In genomic region chr16:96559796-96560195, GRCm38 (mm10) we compare ENCODE assay signal across 15 mouse cellular contexts.
"Had no signal": no experiment of that assay in that cellular context is flagged by ENCODE, and none has a peak within 500 bp of the region (broad histone marks: within the 10 kb centered on the region; RNA-seq: fewer than 3 reads in every experiment).

No protein-coding gene starts in this region.

- H3K36me3 ChIP-seq: neural tube, embryonic 15.5 days; stomach, embryonic 15.5 days had no signal

- H3K9ac ChIP-seq: neural tube, embryonic 15.5 days; stomach, embryonic 15.5 days had no signal

- H3K4me2 ChIP-seq: neural tube, embryonic 15.5 days; stomach, embryonic 15.5 days had no signal

- H3K4me3 ChIP-seq: neural tube, embryonic 15.5 days; stomach, embryonic 15.5 days had no signal

- H3K27ac ChIP-seq: neural tube, embryonic 15.5 days; stomach, embryonic 15.5 days; stomach, postnatal 0 days had no signal

- H3K9me3 ChIP-seq: neural tube, embryonic 15.5 days; stomach, embryonic 15.5 days had no signal

- H3K27me3 ChIP-seq: neural tube, embryonic 15.5 days; stomach, embryonic 15.5 days had no signal

- DNase-seq: retina, postnatal 1 day; right cerebral cortex, adult 18-20 months; right cerebral cortex, postnatal 14 days; right cerebral cortex, postnatal 25 days; right cerebral cortex, postnatal 4 days; spleen, adult 18-20 months; thymus, adult 18-20 months; thymus, adult 2 months; thymus, postnatal 14 days; thymus, postnatal 25 days; thymus, postnatal 36 days; thymus, postnatal 4 days had no signal
